Mouse (Mus musculus) intestine, embryonic 16.5 days (tissue): Measurements from ENCODE around the gene Fbxo31. TPM values are rescaled to one million over a fixed set of nuclear protein-coding genes. Genes with fewer than 3 reads are reported as not detected.
A peak's percentile ranks its signal among the peaks of the same experiment; 100 is the strongest.

ENCODE experiments used
- ATAC-seq: fragments of 200-750 bp; cut with Nextera tagmentation; 2 replicates; pipeline ENCODE4 v1.8.0; 2017; ENCODE audit warnings: moderate TSS enrichment, moderate library complexity
- H3K27ac ChIP-seq: fragments of 300-500 bp; sonication (generic); 2 replicates; pipeline ENCODE4 v1.5.1; 2014; ENCODE audit warnings: mild to moderate bottlenecking, low read length
- H3K27me3 ChIP-seq: fragments of 300-500 bp; sonication (generic); replicated peaks from 2 replicates; pipeline ENCODE4 v1.6.1; 2014; ENCODE audit warnings: low read length, control low read depth, mixed read lengths; ENCODE audit not compliant: control insufficient read depth, insufficient read depth
- H3K36me3 ChIP-seq: fragments of 300-500 bp; sonication (generic); 2 replicates; pipeline ENCODE4 v1.6.1; 2014; ENCODE audit warnings: low read length, control low read depth; ENCODE audit not compliant: control insufficient read depth, insufficient read depth
- H3K4me1 ChIP-seq: fragments of 300-500 bp; sonication (generic); 2 replicates; pipeline ENCODE4 v1.6.1; 2014; ENCODE audit warnings: low read length, control low read depth, mixed read lengths; ENCODE audit not compliant: control insufficient read depth, insufficient read depth
- H3K4me2 ChIP-seq: fragments of 300-500 bp; sonication (generic); 2 replicates; pipeline ENCODE4 v1.6.1; 2014; ENCODE audit warnings: low read depth, low read length, control low read depth
- H3K4me3 ChIP-seq: fragments of 300-500 bp; sonication (generic); 2 replicates; pipeline ENCODE4 v1.5.1; 2014; ENCODE audit warnings: mild to moderate bottlenecking, low read length
- H3K9ac ChIP-seq: fragments of 300-500 bp; sonication (generic); 2 replicates; pipeline ENCODE4 v1.6.1; 2014; ENCODE audit warnings: low read depth, low read length
- H3K9me3 ChIP-seq: fragments of 300-500 bp; sonication (generic); 2 replicates; pipeline ENCODE4 v1.6.1; 2016; ENCODE audit warnings: low read length, control low read depth; ENCODE audit not compliant: control insufficient read depth
- WGBS: fragments of 180-500 bp; shearing (Covaris S2); extraction: QIAGEN DNeasy Blood & Tissue Kit; methylation state at CpG from one replicate; pipeline ENCODE4 v1.1.7; 2014; 5-methylcytosine and 5-hydroxymethylcytosine counted together
- polyA plus RNA-seq: library from polyadenylated mRNA; unstranded; fragments of >200 nt; fragmentation: Nextera tagmentation; extraction: Ambion mirVana; gene quantifications from 2 replicates; pipeline ENCODE4 v1.2.1, GENCODE M21; 2015

The Fbxo31 gene
- polyA plus RNA-seq, 1 experiment from 2014 or later: 10.6 TPM

DNA sequence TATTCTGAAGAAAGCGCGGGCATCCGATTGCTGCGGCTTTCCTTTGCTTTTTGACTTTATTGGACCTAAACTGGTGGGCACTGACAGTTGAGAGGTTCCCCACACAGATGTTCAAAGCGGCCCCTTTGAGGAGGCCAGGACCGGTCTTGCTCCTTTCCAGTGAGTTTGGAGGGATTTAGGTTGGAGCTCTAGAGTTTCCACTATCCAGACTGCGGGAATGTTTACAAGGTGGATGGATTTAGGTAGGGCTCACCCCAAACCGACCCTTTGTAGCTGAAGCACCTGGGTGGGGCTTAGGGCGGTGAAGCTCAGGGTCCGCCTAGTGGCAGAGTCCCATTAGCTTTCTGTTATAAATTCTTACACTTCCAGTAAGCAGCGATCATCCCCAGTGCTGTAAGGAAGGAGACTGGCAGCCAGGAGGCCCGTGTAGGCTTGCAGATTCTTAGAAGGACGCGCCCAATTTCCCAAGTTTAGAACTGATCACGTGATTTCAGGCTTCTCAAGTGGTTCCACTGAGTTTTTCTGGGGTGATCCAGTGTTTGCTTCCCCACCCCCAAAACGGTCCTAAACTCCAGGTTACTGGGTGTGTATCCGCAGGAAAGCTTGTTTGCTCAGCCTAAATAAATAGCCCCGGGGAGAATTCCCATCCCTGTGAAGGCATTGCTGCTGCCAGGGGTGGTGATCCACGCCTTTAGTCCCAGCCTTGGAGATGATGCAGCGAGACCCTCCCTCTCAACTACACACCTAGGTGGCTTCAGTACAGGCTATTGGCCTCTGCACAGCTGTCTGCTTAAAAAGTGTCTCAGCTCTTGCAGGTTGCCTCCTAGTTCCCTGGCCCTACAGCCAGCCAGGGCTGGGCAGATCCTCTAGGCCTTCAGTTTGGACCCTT, 12.8 kb upstream of the Fbxo31 start:
- H3K27me3 ChIP-seq: no peaks in the 10 kb centered on the region
- peak; percentile 43 for ATAC-seq
- peaks cover 8% of the 10 kb centered on the region; the same call in 1 of the 2 replicates for H3K36me3 ChIP-seq
- 10% methylated on average over 20 of the region's 20 CpGs for WGBS
- peaks cover 18% of the 10 kb centered on the region for H3K4me1 ChIP-seq
- H3K27ac ChIP-seq: peak overlapping the region; percentile 66
- H3K9me3 ChIP-seq: no peaks in the 10 kb centered on the region
- peak overlapping the region; percentile 94 for H3K9ac ChIP-seq
- peak overlapping the region; percentile 80 for H3K4me2 ChIP-seq
- peak overlapping the region; percentile 94 for H3K4me3 ChIP-seq

DNA sequence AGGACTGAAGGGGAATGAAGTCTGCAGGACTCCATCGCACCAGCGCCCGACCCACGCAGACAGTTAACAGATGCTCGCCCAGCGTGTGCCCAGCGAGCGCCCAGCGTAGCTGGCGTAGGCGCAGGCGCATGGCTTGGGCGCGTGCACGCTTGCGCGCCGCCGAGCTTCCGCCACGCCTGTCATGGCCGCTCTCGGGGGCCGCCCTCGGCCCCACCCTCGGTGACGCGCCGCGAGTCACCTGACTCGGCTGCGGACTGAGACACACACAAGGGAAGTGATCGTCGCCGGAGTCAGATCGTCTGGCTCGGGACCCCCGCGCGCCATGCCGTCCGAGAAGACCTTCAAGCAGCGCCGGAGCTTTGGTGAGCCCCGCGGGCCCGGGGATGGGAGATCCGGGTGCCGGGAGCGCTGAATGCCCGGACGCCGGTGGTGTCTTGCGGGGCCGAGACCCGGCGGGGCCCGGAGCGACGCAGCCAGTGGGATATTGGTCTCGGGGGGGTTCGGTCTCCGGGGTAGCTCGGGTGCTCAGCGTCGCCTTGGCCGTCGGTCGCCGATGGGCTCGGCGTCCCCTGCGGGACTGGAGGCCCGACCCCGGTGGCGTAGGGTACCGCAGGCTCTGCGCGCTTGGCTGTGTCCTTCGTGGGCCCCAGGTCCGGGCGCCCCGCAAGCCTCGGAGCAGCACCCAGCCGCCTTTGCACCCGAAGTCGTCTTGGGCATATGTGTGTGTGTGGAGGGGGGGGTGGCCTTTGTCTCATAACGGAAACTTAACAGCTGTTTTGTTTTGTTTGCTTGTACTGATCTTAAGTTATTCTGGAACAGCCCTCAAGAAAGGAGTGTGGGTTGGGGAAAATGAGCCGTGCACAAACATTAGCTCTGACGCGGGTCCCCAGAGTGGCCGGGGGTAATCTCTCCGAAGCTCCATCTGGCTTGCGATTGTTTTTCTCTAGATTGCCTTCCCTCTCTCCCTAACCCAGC, 11.9 kb upstream of the Fbxo31 start, which contains the start of gene Map1lc3b:
Map1lc3b (plus strand) TSS at position 159 of the 975 bp plus-strand sequence.
- peaks cover 8% of the 10 kb centered on the region; the same call in 1 of the 2 replicates for H3K36me3 ChIP-seq
- peak within 1 kb of the TSS; percentile 80 for H3K4me2 ChIP-seq
- peaks cover 20% of the 10 kb centered on the region for H3K4me1 ChIP-seq
- WGBS: under 1% methylated on average over 92 of the region's 94 CpGs
- no peaks in the 10 kb centered on the region for H3K9me3 ChIP-seq
- peak within 1 kb of the TSS; percentile 94 for H3K9ac ChIP-seq
- peak within 1 kb of the TSS; percentile 66 for H3K27ac ChIP-seq
- peak within 1 kb of the TSS; percentile 94 for H3K4me3 ChIP-seq
- peak; percentile 85 for ATAC-seq
- no peaks in the 10 kb centered on the region for H3K27me3 ChIP-seq

- Histone ChIP-seq H3K36me3 (no peaks in the 10 kb centered on the region), H3K9ac (peak overlapping the region; percentile 94), H3K4me3 (no peak overlapping the region), H3K4me1 (peaks cover 22% of the 10 kb centered on the region), H3K9me3 (no peaks in the 10 kb centered on the region), H3K4me2 (0 out of 2 replicates have a peak overlapping the region, but pooled peaks have one; percentile 80), H3K27ac (no peak overlapping the region), H3K27me3 (no peaks in the 10 kb centered on the region)
- WGBS: 51% methylated on average over 2 of the region's 2 CpGs
- no peak for ATAC-seq
These were observed 10.7 kb upstream of the Fbxo31 start for GRCm38 (mm10) chr8:121589205-121589726.

DNA sequence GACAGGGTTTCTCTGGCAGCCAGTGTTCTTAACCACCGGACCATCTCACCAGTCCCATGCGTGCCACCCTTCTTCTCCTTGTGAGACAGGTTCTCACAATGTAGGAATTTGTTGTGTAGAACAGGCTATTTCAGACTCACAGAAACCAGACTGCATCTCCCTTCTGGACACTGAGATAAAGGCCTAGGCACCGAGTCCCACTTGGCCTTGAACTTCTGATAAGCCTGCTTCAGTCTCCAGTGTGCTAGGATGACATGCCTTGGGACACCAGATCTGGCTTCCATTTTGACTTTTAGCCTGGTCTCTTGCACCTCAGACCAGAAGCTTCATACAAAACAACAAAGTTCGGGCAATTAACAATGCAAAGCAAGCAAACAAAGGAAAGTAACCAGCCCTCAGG, 10.1 kb upstream of the Fbxo31 start:
- peaks cover 22% of the 10 kb centered on the region for H3K4me1 ChIP-seq
- H3K4me3 ChIP-seq: no peak overlapping the region
- no peaks in the 10 kb centered on the region for H3K27me3 ChIP-seq
- H3K27ac ChIP-seq: no peak overlapping the region
- WGBS: 85% methylated on average over 4 of the region's 4 CpGs
- ATAC-seq: no peak
- H3K9me3 ChIP-seq: no peaks in the 10 kb centered on the region
- no peak overlapping the region for H3K4me2 ChIP-seq
- H3K9ac ChIP-seq: no peak overlapping the region
- no peaks in the 10 kb centered on the region for H3K36me3 ChIP-seq

- Histone ChIP-seq H3K36me3 (no peaks in the 10 kb centered on the region), H3K9ac (peak overlapping the region; percentile 76), H3K4me2 (peak overlapping the region; percentile 62), H3K27me3 (no peaks in the 10 kb centered on the region), H3K9me3 (no peaks in the 10 kb centered on the region), H3K27ac (no peak overlapping the region; the same call in 1 of the 2 replicates), H3K4me1 (peaks cover 13% of the 10 kb centered on the region), H3K4me3 (peak overlapping the region; percentile 65)
- peak; percentile 95 for ATAC-seq
- under 1% methylated on average over 47 of the region's 47 CpGs for WGBS
These were observed 6.7 kb upstream of the Fbxo31 start for GRCm38 (mm10) chr8:121585159-121585825.

- ATAC-seq: 0 out of 2 replicates have a peak, but pooled peaks have one; percentile 3
- peak overlapping the region; percentile 65 for H3K4me3 ChIP-seq
- no peaks in the 10 kb centered on the region for H3K27me3 ChIP-seq
- H3K9ac ChIP-seq: peak overlapping the region; percentile 76
- H3K27ac ChIP-seq: no peak overlapping the region
- WGBS: 41% methylated on average over 13 of the region's 13 CpGs
- H3K4me1 ChIP-seq: peaks cover 13% of the 10 kb centered on the region
- H3K36me3 ChIP-seq: no peaks in the 10 kb centered on the region
- H3K4me2 ChIP-seq: peak overlapping the region; percentile 62
- H3K9me3 ChIP-seq: no peaks in the 10 kb centered on the region
These were observed 6.1 kb upstream of the Fbxo31 start for GRCm38 (mm10) chr8:121584730-121585129.

DNA sequence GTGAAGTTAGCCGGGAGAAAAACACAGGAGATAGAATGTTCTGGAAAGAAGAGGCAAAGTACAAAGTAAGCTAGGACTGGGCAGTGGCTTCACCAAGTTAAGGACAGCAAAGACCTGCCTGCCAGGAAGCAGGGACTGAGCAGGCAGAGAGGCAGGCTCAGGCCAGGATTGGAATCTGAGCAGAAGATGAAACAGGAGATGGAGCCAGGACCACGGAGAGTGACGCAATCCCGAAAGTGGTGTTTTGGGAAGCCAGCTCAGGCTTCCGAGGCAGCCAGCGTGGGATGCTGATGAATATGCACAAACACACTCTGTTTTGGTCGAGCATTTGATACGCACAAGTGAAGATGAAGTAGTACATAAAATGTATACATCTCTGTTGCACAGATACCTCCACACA, 5.0 kb upstream of the Fbxo31 start:
- peaks cover 15% of the 10 kb centered on the region; the same call in 1 of the 2 replicates for H3K4me1 ChIP-seq
- WGBS: 54% methylated on average over 8 of the region's 8 CpGs

DNA sequence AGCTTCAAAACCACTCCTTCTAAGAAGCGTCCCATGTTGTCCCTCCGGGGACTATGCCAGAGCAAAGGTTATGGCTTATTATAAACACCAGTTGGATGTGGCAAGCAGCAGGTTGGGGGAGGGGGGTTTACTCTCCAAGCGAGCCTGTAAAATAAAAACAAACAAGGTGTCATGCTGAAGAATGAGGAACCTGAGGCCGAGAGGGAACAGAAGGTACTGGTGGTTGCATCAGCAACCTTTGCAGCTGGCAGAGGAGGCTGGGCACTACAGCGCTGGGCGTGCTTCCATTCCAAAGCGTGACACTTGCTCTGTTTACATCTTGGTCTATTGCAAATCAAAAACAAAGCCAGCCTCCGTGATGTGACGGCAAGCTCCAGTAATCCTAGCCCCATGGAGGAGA, 1.9 kb upstream of the Fbxo31 start:
- Histone ChIP-seq H3K4me1 (peaks cover 30% of the 10 kb centered on the region), H3K4me3 (no peak overlapping the region), H3K36me3 (no peaks in the 10 kb centered on the region), H3K9ac (no peak overlapping the region), H3K27me3 (no peaks in the 10 kb centered on the region), H3K27ac (no peak overlapping the region), H3K9me3 (no peaks in the 10 kb centered on the region), H3K4me2 (no peak overlapping the region)
- no peak for ATAC-seq
- WGBS: 24% methylated on average over 9 of the region's 9 CpGs

More for the DNA sequence above, 5.0 kb upstream of the Fbxo31 start:
- Histone ChIP-seq H3K9me3 (no peaks in the 10 kb centered on the region), H3K4me2 (no peak overlapping the region), H3K27ac (no peak overlapping the region), H3K27me3 (no peaks in the 10 kb centered on the region), H3K9ac (no peak overlapping the region), H3K36me3 (no peaks in the 10 kb centered on the region), H3K4me3 (no peak overlapping the region)
- no peak for ATAC-seq
